Mouse (Mus musculus): ENCODE measurements around the gene Kng1. TPM values are rescaled to one million over a fixed set of nuclear protein-coding genes. Genes with fewer than 3 reads are reported as not detected.
"Not testable (repeated sequence)": the region's sequence is repeated elsewhere in the genome, so short reads cannot be mapped to it uniquely, and the experiment has no call there.

The Kng1 gene
- 0.54 and 4.3 TPM in 2 replicates for polyA plus RNA-seq (2015; fragmentation: Nextera tagmentation; extraction: Ambion mirVana)

DNA sequence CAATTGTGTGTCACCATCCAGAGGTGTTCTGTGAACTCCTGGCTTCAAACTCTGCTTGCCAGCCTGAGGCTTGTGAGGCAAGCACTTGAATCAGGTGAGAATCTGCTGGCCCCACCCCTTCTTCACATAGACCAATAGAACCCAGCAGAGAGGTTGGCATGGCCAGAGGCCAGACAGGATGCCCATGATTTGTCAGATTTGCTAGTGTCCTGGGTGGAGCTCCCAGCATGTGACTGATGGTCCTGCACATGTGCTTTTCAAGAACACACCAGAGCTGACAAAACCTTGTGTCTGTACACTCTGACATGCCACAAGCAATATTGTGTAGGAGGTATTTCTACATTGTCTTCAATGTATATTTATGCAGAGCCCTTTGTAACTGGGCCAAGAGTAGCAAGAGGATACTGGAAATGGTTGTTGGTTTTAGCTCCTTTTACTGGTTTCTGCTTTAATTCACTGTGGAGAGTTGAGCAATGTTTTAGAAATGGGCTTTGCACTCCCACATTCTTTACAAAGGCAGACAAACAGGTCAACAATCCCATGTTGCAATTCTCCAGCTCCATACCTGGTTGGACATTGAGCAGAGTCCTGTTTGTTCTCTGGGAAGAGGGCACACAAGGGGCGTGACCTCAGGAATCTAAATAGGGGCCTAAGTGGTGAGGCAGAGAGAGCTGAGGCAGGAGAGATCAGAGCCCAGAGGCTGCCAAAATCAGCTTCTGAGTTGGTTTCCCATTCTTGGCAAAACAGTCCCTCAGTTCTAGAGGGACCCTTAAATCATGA, at the start of gene Kng1:
Gene Kng1, plus strand, starts transcription at position 198 of the 780 bp plus-strand sequence.
- H3K27ac ChIP-seq; H3K9ac ChIP-seq; ATAC-seq (replicated peaks; ENCODE audit: insufficient number of reproducible peaks, insufficient read depth, low FRiP score, low read depth); H3K4me3 ChIP-seq; H3K4me2 ChIP-seq; H3K9me3 ChIP-seq (replicated peaks); H3K27me3 ChIP-seq; H3K36me3 ChIP-seq; H3K4me1 ChIP-seq (replicated peaks): not testable (repeated sequence)
- WGBS: 70% methylated on average over 1 of the region's 1 CpGs

DNA sequence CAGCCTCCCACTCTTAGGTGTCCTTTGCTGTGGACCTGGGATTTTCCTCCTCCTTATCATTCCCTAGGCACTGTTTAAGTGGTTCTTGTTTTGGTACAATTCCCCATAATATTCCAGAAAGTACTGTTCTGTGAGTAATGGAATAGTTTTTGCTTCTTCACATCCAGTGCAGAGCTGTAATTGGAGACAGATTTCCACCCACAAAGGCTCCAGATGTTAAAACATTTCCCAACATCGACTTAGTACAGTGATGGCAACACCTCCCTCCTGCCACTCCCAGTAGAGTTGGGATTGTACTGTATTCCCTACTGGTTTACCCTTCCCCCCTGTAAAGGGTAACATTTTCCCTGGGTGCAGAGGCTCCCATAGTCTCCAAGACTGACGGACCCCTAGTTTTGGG, 43.9 kb upstream of the Kng1 start:
- H3K9me3 ChIP-seq (replicated peaks); H3K27me3 ChIP-seq; H3K9ac ChIP-seq; H3K4me1 ChIP-seq (replicated peaks); ATAC-seq (replicated peaks; ENCODE audit: insufficient number of reproducible peaks, insufficient read depth, low FRiP score, low read depth); H3K27ac ChIP-seq; H3K36me3 ChIP-seq; H3K4me2 ChIP-seq; H3K4me3 ChIP-seq: not testable (repeated sequence)
- 72% methylated on average over 2 of the region's 2 CpGs for WGBS

DNA sequence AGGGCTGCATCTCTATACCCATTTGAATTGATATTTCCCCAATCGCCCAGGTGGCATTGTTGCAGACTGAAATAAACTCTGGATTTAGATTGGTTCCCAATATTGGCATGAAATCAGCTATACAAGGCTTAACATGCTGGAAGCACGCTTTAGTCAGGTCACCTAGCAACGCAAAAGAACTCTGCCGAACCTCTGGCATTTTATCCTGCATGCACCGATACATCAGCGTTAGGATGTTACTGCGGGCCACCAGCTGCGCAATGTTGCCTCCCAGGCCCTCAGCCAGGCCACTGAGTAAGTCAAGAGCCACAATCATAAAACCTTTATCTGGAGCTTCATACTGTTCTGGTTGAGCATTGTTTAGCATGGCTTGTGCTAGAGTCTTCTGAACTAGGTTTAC, 43.0 kb upstream of the Kng1 start:
- WGBS: 79% methylated on average over 8 of the region's 8 CpGs
- H3K27me3 ChIP-seq: not testable (repeated sequence)

DNA sequence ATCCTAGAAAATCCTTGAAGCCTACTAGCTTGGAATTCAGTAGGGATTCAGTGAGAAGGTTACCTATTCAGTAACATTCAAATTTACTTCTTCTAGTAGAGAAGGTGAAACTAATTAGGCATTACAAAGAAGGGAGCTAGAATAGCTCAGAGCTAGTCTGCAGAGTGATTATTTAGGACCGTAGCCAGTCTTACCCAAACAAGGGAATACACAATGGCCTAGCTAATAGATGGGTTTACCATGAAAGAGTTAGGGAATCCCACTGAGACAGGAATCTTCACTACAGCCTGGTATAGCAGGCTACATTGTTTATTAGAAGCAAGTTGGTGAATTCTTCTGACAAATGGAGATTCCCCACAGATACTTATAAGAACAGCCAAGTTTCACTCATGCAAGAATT, 37.1 kb upstream of the Kng1 start:
- H3K4me2 ChIP-seq; H3K9me3 ChIP-seq (replicated peaks); H3K4me3 ChIP-seq; H3K36me3 ChIP-seq; H3K9ac ChIP-seq; H3K4me1 ChIP-seq (replicated peaks); H3K27ac ChIP-seq; ATAC-seq (replicated peaks; ENCODE audit: insufficient number of reproducible peaks, insufficient read depth, low FRiP score, low read depth); H3K27me3 ChIP-seq: not testable (repeated sequence)
- WGBS: 67% methylated on average over 1 of the region's 1 CpGs

More for the DNA sequence above, 43.0 kb upstream of the Kng1 start:
- H3K4me2 ChIP-seq; H3K4me3 ChIP-seq; ATAC-seq (replicated peaks; ENCODE audit: insufficient number of reproducible peaks, insufficient read depth, low FRiP score, low read depth); H3K9ac ChIP-seq; H3K36me3 ChIP-seq; H3K9me3 ChIP-seq (replicated peaks); H3K27ac ChIP-seq; H3K4me1 ChIP-seq (replicated peaks): not testable (repeated sequence)

DNA sequence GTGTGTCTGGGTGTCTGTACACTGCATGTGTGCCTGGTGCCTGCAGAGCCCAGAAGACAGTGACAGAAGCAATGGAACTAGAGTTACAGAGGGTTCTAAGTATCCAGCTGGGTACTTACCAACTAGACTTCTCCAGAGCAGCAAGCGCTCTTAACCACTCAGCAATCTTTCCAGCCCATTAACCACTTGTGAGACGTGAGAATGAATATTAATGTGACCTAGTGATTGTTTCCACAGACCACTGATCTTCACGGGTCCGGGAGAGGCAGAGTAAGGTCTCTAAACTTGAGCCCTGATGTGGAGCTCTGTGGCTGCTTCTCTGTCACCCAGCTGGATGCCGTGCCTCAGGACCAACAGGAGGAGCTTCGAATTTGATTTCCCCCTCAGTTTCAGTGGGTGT, 32.6 kb upstream of the Kng1 start:
- 55% methylated on average over 6 of the region's 6 CpGs for WGBS

DNA sequence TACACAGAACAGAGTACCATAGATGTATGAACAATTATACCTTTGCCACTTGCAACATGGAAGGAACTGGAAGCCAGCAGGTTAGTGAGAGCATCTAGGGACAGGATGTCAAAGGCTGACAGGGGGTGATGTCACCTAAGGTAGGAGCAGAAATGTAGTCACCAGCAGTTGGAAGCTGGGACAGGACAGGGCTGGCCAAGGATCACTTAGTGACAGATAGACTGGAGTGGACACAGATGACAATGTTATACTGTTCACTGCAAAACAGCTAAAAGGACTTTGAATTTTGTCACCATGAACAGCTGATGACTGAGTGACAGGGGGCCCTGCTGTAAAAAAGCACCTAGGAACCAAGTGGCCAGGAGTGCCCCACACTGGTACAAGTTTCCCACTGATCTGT, 31.1 kb upstream of the Kng1 start:
- no peak overlapping the region for H3K4me2 ChIP-seq
- ATAC-seq (replicated peaks; ENCODE audit: insufficient number of reproducible peaks, insufficient read depth, low FRiP score, low read depth): no peak
- H3K36me3 ChIP-seq: no peaks in the 10 kb centered on the region
- H3K27ac ChIP-seq: no peak overlapping the region
- H3K9me3 ChIP-seq (replicated peaks): no peaks in the 10 kb centered on the region
- no peaks in the 10 kb centered on the region for H3K27me3 ChIP-seq
- no peak overlapping the region for H3K4me3 ChIP-seq
- H3K9ac ChIP-seq: no peak overlapping the region
- no peaks in the 10 kb centered on the region for H3K4me1 ChIP-seq (replicated peaks)

More for the DNA sequence above, 32.6 kb upstream of the Kng1 start:
- ATAC-seq (replicated peaks; ENCODE audit: insufficient number of reproducible peaks, insufficient read depth, low FRiP score, low read depth): no peak
- H3K4me1 ChIP-seq (replicated peaks): no peaks in the 10 kb centered on the region
- no peak overlapping the region for H3K9ac ChIP-seq
- no peak overlapping the region for H3K27ac ChIP-seq
- no peak overlapping the region for H3K4me2 ChIP-seq
- no peaks in the 10 kb centered on the region for H3K9me3 ChIP-seq (replicated peaks)
- H3K4me3 ChIP-seq: no peak overlapping the region
- no peaks in the 10 kb centered on the region for H3K36me3 ChIP-seq
- H3K27me3 ChIP-seq: no peaks in the 10 kb centered on the region

DNA sequence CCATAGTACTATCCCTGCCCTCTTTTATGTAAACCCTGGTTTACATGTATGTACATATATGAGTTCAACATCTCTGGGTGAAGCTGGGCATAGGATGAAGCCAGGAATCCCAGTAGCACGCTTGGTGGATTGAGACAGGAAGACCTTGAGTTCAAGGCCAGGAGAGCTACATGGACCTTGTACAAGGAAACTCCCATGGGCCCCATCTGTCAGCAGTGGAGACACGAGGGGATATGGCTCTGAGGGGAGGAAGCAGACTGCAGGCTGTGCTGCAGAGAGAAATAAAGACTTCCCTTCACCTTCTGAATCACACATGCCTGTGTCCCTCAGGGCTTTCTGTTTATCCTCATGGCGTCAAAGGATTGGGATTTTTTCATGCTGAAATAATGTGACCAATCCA, 30.3 kb upstream of the Kng1 start:
- H3K4me3 ChIP-seq; H3K9ac ChIP-seq; H3K9me3 ChIP-seq (replicated peaks); H3K27me3 ChIP-seq; ATAC-seq (replicated peaks; ENCODE audit: insufficient number of reproducible peaks, insufficient read depth, low FRiP score, low read depth); H3K27ac ChIP-seq; H3K4me2 ChIP-seq; H3K36me3 ChIP-seq; H3K4me1 ChIP-seq (replicated peaks): not testable (repeated sequence)
- WGBS: 28% methylated on average over 3 of the region's 3 CpGs

DNA sequence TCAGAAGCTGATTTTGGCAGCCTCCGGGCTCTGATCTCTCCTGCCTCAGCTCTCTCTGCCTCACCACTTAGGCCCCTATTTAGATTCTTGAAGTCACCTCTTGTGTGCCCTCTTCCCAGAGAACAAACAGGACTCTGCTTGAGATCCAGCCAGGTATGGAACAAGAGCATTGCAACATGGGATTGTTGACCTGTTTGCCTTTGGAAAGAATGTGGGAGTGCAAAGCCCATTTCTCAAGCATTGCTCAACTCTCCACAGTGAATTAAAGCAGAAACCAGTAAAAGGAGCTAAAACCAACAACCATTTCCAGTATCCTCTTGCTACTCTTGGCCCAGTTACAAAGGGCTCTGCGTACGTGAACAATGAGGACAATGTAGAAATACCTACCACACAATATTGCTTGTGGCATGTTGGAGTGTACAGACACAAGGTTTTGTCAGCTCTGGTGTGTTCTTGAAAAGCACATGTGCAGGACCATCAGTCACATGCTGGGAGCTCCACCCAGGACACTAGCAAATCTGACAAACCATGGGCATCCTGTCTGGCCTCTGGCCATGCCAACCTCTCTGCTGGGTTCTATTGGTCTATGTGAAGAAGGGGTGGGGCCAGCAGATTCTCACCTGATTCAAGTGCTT, 28.6 kb upstream of the Kng1 start, which contains the start of gene Kng2:
Gene Kng2, minus strand, starts transcription at position 517 of the 635 bp plus-strand sequence.
- H3K36me3 ChIP-seq; H3K4me3 ChIP-seq; H3K9me3 ChIP-seq (replicated peaks); H3K9ac ChIP-seq; H3K27me3 ChIP-seq; ATAC-seq (replicated peaks; ENCODE audit: insufficient number of reproducible peaks, insufficient read depth, low FRiP score, low read depth); H3K4me2 ChIP-seq; H3K4me1 ChIP-seq (replicated peaks); H3K27ac ChIP-seq: not testable (repeated sequence)
- WGBS: 75% methylated on average over 3 of the region's 3 CpGs

DNA sequence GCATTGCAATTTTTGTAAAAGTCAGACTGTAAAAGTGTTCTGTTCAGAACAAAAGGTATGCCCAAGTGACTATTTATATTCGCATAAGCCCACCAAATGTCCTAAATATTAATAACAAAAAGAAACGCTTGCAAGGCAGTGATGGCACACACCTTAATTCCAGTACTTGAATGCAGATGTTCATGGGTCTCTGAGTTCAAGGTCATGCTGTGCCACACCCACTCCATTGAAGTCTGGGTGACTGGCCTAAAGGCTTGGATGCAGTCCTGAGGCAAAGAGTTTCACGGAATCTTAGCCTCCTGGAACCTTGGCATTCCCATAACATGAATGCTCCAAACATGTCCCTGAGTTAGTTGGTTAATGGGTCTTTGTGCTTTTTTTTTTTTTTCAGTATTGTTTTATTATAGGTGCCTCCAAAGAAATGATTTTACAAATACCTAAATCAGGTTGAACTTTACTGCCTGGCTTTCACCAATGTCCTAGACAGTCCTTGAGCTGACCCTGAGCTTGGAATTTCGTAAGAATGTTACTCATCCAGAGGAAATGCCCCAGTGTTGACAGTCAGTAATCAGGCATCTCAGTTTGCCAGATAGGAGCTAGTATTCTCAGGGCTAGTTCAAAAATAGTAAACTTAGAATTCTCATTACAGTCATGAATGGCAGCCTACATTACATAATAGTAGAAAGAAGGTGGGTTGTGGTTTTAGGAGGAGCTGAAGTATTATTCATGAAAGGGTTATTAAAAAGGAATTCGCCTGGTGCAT, 26.8 kb upstream of the Kng1 start:
- 75% methylated on average over 5 of the region's 5 CpGs for WGBS
- Histone ChIP-seq H3K9me3 (replicated peaks) (no peaks in the 10 kb centered on the region), H3K27me3 (no peaks in the 10 kb centered on the region), H3K4me2 (no peak overlapping the region), H3K4me3 (no peak overlapping the region), H3K9ac (no peak overlapping the region), H3K4me1 (replicated peaks) (no peaks in the 10 kb centered on the region), H3K36me3 (no peaks in the 10 kb centered on the region), H3K27ac (no peak overlapping the region)
- no peak for ATAC-seq (replicated peaks; ENCODE audit: insufficient number of reproducible peaks, insufficient read depth, low FRiP score, low read depth)

DNA sequence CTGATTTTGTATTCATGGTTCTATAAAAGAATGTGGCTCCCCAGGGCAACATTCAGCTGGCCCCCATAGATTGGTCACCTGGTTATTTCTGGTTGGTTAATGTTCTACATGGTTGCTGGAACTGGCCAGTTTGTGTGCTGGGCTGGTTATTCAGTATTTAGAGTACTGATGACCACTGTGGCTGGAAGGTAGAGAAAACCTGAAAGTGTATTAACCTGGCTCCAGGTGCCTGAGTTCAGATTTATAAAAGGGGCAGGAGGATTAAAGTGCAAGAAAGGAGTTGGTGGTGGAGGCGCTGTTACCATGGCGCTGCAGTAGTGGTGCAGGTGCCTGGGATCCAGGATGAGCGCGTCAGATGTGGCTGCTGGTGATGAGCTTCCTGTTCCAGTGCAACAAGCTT, 24.0 kb upstream of the Kng1 start:
- no peak overlapping the region for H3K27ac ChIP-seq
- H3K36me3 ChIP-seq: no peaks in the 10 kb centered on the region
- no peak overlapping the region for H3K4me2 ChIP-seq
- H3K4me3 ChIP-seq: no peak overlapping the region
- no peak for ATAC-seq (replicated peaks; ENCODE audit: insufficient number of reproducible peaks, insufficient read depth, low FRiP score, low read depth)
- no peaks in the 10 kb centered on the region for H3K27me3 ChIP-seq
- no peaks in the 10 kb centered on the region for H3K9me3 ChIP-seq (replicated peaks)
- 83% methylated on average over 4 of the region's 4 CpGs for whole genome bisulfite sequencing
- H3K9ac ChIP-seq: no peak overlapping the region
- H3K4me1 ChIP-seq (replicated peaks): no peaks in the 10 kb centered on the region

DNA sequence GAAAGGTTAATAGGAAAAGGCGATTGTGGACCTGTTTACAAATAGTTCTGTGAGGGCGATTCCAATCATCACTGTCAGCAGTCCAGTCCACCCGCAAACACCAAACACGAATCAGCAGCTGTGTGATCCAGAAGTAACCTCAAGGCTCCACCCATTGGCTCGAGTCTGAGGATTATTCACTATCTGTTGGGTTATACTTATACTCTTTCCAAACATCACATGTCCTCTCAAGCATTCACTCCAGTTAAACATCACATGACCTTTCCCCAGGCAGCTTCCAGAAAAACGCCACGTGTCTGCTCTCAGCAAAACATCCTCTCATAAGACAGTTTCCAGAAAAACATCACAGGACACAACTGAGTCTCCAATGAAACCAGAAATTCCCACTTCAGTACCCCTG, 19.9 kb upstream of the Kng1 start:
- Histone ChIP-seq H3K4me3 (no peak overlapping the region), H3K9me3 (replicated peaks) (no peaks in the 10 kb centered on the region), H3K36me3 (no peaks in the 10 kb centered on the region), H3K4me1 (replicated peaks) (no peaks in the 10 kb centered on the region), H3K27ac (no peak overlapping the region), H3K4me2 (no peak overlapping the region), H3K9ac (no peak overlapping the region), H3K27me3 (no peaks in the 10 kb centered on the region)
- no peak for ATAC-seq (replicated peaks; ENCODE audit: insufficient number of reproducible peaks, insufficient read depth, low FRiP score, low read depth)
- WGBS: 62% methylated on average over 7 of the region's 7 CpGs

Data from heart, embryonic 15.5 days (tissue).